Mouse (Mus musculus) CH12.LX (cell line): ENCODE data around the gene Spout1.

Experiments used
- CTCF ChIP-seq, 2 experiments: IDR thresholded peaks in 1 of 2; conservative IDR thresholded peaks in 1 of 2; 2 replicates each; pipeline ENCODE4 v1.5.1; 2011 to 2012; ENCODE audit warnings: low read depth in 2 of 2, low read length in 2 of 2, improper control_type of control experiment in 1 of 2, inconsistent platforms in 1 of 2, mild to moderate bottlenecking in 1 of 2, moderate library complexity in 1 of 2
- ZC3H11A ChIP-seq: IDR thresholded peaks from 2 replicates; pipeline ENCODE4 v1.6.1; 2012; ENCODE audit warnings: low read depth, mild to moderate bottlenecking, inconsistent platforms, low read length, improper control_type of control experiment

- TF ChIP-seq ZC3H11A (no peak), CTCF (conservative IDR thresholded peaks at IDR 0.05 in 1 of 2, IDR thresholded peaks at IDR 0.05 in 1 of 2; ENCODE audit: low read depth in 2 of 2, low read length in 2 of 2) (peak; percentile 64 to 68)
Observed at GRCm38 (mm10) chr2:30203439-30203838, 25.2 kb upstream of the Spout1 start.
